Mouse (Mus musculus): ENCODE measurements at regions not wholly inside any gene's neighbourhood (a gene's known extent, or its start where the extent isn't known, plus 50 kb on each side); places are given as distances from the start of the nearest gene placed in this dataset.

DNA sequence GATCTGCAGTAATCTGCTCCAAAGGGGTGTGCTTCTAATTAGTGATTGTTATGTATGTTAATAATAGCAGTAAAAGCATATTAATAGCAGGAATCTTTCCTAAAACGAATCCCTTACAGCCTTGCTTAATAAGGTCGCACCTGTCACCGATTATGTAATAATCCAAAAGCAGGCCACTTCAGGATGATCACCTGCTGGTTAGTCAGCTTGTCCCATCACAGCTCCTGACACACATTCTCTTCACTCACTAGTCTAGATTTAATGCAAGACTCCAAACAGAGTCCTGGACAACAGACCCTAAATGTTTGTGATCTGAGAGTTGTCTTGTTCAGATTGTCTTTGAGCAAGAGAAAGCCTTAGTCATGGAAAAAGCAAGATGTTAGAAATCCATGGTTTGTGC lies 85.2 kb upstream of the Kctd3 start:
- DNase-seq (ENCODE audit: low read depth, low spot score) = no peak

GRCm38 (mm10) chr1:189085245-189085644 lies 77.6 kb upstream of the Kctd3 start:
- DNase-seq (ENCODE audit: low read depth, low spot score) = no peak

GRCm38 (mm10) chr1:189081267-189081666 lies 73.6 kb upstream of the Kctd3 start:
- no peak for DNase-seq (ENCODE audit: low read depth, low spot score)

DNA sequence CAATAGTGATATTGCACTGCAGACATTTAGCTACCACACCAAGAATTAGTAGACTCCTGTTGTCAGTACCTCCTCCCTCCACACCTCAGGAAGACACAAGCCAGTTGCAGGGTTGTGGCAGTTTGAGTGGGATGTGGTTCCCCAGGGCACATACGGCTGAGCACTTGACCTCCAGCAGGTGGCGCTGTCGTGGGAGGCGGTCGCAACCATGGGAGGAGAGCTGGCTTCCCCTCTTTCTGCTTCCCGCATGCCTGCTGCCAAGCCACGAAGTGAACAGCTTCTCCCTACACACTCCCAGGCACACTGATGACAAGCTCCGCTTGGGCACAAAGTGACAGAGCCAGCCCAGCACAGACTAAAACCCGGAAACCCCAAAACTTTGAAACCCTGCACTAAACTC lies 73.2 kb upstream of the Kctd3 start:
- peak; percentile 46 for DNase-seq (ENCODE audit: low read depth, low spot score)

- no peak for DNase-seq (ENCODE audit: low read depth, low spot score)
Measured at GRCm38 (mm10) chr1:189079451-189080410, 72.1 kb upstream of the Kctd3 start.

GRCm38 (mm10) chr1:189077861-189078260 lies 70.2 kb upstream of the Kctd3 start:
- no peak for DNase-seq (ENCODE audit: low read depth, low spot score)

DNA sequence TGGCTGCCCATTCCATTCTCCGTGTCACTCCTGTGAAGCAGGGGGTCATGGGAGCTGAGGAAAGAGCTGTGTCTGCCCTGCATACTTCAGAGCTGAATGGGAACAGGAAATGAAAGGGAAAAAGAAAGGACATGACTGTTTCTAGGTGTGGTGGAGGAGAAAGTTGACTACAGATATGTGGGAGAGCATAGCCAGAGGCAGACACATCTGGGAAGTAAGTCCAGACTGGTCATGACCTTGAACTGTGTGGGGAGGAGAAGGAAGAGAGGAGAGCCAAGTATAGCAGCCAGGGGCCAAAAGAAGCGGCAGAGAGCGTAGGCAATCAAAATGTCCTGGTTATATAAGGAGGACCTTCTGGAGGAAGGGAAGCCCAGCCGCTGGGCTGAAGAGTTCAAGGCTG lies 68.6 kb upstream of the Kctd3 start:
- no peak for DNase-seq (ENCODE audit: low read depth, low spot score)

DNA sequence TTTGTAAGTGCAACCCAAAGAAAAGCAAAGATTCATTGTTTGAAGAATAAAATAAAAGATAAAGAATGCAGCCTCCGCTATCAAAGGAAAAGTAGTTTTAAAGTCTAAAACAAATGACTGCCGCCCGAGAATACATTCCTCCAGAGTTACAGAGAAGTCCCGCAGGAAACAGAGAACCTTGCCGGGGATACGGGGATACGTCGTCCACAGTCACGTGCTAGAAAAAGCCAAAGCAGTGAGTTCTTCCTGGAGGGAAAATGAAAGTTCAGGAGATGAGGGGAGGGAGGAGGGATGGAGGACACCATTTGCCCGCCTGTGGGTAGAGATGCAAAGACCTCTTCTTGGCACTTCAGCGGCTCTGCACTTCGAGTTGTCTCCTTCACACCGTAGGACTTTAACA lies 68.0 kb upstream of the Kctd3 start:
- no peak for DNase-seq (ENCODE audit: low read depth, low spot score)

- no peak for DNase-seq (ENCODE audit: low read depth, low spot score)
Measured at GRCm38 (mm10) chr1:189072516-189072915, 64.9 kb upstream of the Kctd3 start.

DNA sequence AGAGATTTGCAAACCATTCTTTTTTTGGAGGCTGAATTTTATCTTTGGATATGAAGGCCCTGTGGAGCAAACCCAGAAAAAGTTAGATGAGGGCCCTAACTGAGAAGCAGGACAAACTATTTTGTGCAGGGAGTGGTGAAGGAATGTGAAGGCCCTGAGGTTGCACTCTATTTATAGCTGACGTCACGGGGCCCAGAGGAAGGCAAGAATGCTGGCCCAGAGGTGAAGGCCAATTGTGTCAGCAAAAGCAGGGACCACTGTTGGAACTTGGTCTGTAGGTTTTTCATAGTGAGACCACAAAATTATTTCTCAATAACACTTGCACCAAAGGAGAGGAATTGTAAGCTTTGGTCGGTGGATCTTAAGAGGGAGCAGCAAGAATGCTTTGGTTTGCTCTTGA lies 60.6 kb upstream of the Kctd3 start:
- no peak for DNase-seq (ENCODE audit: low read depth, low spot score)

DNA sequence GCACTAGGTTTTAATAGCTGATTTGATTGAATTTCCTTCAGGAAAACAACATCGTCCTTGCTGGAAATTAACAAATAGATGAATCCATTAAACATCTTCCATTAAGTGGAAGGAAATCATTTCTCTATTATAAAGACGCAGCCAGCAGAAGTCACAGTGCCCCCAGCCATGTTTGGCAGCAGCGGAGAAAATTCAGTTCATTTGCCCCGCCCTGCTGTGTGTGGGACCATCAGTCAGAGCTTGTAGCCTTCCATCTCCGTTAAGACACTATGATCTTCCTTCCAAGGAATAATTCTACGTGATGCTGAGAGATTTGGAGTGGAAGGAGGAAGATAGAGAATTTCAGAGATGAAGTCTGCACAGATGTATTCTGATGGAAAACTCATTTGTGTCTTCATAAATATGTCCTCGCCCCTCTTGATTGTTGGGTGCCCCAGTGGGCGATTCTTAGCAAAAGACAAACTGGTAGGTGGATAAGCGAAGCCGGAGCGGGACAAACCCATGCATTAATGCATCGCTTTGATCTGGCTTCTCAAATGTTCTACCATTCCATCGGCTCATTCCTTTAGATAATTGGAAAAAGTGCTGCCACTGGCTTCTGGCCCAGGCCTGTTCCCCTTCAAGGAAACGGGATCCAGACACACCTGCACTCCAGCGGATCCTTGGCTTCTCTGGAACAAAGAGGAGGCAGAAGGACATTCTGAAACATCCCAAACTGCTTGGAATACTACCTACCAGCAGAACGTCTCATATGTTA lies 59.7 kb upstream of the Kctd3 start:
- DNase-seq (ENCODE audit: low read depth, low spot score) = no peak

DNA sequence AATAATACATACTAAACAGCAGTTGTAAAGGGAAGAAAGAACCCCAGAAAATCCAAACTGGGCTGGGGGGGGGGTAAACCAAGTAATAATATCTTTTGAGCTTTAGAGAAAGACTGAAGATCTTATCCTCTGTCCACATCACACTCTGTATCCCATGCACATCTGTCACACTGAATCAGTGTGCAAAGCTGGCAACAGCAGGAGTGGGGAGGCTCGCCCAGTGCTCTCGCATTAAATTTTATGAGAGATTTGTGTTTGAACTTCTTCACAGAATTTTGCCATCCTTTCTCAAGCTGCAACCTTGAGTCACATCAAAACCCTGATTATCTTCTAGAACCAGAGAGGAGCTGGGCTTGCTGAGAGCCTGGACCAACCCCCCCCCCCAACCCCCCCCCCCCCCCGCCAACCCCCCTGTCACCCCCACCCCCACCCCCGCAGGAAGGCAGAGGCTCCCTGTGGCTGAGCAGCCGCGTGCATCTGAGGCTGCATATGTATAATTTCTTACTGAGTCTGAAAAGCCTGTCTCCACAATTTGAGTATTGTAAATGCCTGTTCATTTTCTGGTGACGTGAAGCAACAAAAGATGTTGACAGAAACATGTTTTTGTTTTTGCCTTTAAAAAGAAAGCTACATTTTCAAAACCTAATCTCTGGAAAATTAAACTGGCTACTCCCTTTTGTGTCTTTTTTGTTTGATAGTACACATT lies 59.0 kb upstream of the Kctd3 start:
- no peak for DNase-seq (ENCODE audit: low read depth, low spot score)

GRCm38 (mm10) chr1:189065152-189065910 lies 57.7 kb upstream of the Kctd3 start:
- no peak for DNase-seq (ENCODE audit: low read depth, low spot score)

DNA sequence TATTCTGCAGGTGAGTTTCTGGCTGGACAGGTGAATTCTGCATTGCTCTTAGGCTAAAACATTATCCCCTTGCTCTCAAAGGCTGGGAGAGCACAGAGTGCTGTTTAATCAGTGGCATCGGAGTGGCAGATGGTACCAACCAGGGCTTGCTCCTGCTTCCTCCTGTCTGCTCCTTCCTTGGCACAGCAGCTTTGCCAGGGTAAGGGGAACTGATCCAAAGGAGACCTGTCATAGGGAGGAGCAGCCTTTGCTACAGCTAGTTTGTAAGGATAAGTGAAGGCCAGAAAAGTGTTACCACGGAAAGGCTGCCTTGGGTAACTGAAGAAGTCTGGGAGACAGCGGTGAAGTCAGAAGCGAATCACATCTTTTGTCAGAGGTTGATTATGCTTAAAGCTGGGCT lies 57.0 kb upstream of the Kctd3 start:
- DNase-seq (ENCODE audit: low read depth, low spot score) = no peak

DNA sequence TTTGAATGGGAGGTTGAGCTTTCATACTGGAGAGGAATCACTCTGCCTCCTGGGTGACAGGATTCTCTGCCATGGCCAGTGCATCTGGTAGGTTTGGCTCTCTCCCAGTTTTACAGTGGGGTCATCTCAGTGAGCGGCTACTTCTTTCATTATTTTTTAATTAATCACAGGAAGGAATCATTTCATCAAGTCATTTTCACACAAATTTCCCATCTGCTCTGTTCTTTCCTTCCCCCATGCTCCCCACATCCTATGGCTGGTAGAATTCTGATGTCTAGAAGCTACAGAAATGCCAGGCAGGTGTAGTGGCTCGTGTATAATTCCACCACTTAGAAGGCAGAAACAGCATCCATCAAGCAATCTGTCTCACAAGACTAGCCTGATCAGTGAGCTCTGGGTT lies 56.1 kb upstream of the Kctd3 start:
- DNase-seq (ENCODE audit: low read depth, low spot score) = no peak

DNA sequence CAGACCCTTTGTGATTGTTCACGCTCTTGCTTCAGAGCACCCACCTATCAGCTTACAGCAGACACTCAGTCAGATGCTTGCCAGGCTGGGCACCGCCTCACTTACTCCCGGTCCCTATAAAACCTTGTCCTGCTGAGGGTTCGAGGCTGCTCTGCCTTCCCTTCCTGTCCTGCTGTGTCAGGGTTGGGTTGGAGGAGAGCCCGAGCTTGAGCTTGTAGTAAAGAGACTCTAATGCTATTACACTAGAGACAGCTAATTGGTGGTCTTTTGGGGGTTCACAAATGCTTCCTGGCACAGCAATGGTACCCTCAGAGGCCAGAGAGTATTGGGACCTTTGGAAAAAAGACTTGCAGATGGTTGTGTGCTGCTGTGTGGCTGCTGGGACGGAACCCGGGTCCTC lies 55.6 kb upstream of the Kctd3 start:
- DNase-seq (ENCODE audit: low read depth, low spot score) = no peak

Measured in embryo, embryonic 11.5 days (tissue).